Mouse (Mus musculus): Measurements from ENCODE around the gene Rap2a.

Rap2a gene

GRCm38 (mm10) chr14:120477982-120478568 is at the start of gene Rap2a:
Gene Rap2a, plus strand, starts transcription at chr14:120478444.
- DNase-seq (ENCODE audit: low read depth in 2 of 2, low spot score in 2 of 2): peak; percentile 94 to 96

- DNase-seq (ENCODE audit: low read depth in 2 of 2, low spot score in 2 of 2): no peak
These were observed 49.7 kb upstream of the Rap2a start for GRCm38 (mm10) chr14:120428497-120428896.

GRCm38 (mm10) chr14:120432773-120433172 is 45.5 kb upstream of the Rap2a start:
- peak in 1 of 2 experiments; percentile 7 for DNase-seq (ENCODE audit: low read depth in 2 of 2, low spot score in 2 of 2)

GRCm38 (mm10) chr14:120433931-120434398 is 44.3 kb upstream of the Rap2a start:
- DNase-seq (ENCODE audit: low read depth in 2 of 2, low spot score in 2 of 2): no peak

- DNase-seq (ENCODE audit: low read depth in 2 of 2, low spot score in 2 of 2): no peak
These were observed 43.4 kb upstream of the Rap2a start for GRCm38 (mm10) chr14:120434831-120435230.

GRCm38 (mm10) chr14:120440716-120441115 is 37.5 kb upstream of the Rap2a start:
- DNase-seq (ENCODE audit: low read depth in 2 of 2, low spot score in 2 of 2): no peak

- no peak for DNase-seq (ENCODE audit: low read depth in 2 of 2, low spot score in 2 of 2)
These were observed 37.0 kb upstream of the Rap2a start for GRCm38 (mm10) chr14:120441256-120441655.

- DNase-seq (ENCODE audit: low read depth in 2 of 2, low spot score in 2 of 2): no peak
These were observed 36.4 kb upstream of the Rap2a start for GRCm38 (mm10) chr14:120441836-120442235.

GRCm38 (mm10) chr14:120454221-120454620 is 24.0 kb upstream of the Rap2a start:
- DNase-seq (ENCODE audit: low read depth in 2 of 2, low spot score in 2 of 2): no peak

- no peak for DNase-seq (ENCODE audit: low read depth in 2 of 2, low spot score in 2 of 2)
These were observed 14.1 kb upstream of the Rap2a start for GRCm38 (mm10) chr14:120463938-120464727.

- no peak for DNase-seq (ENCODE audit: low read depth in 2 of 2, low spot score in 2 of 2)
These were observed 11.4 kb upstream of the Rap2a start for GRCm38 (mm10) chr14:120466816-120467215.

- no peak for DNase-seq (ENCODE audit: low read depth in 2 of 2, low spot score in 2 of 2)
These were observed 9.0 kb upstream of the Rap2a start for GRCm38 (mm10) chr14:120469126-120469790.

- no peak for DNase-seq (ENCODE audit: low read depth in 2 of 2, low spot score in 2 of 2)
These were observed 2.0 kb upstream of the Rap2a start for GRCm38 (mm10) chr14:120476186-120476697.

GRCm38 (mm10) chr14:120477288-120477981 is 809 bp upstream of the Rap2a start:
- DNase-seq (ENCODE audit: low read depth in 2 of 2, low spot score in 2 of 2): peak; percentile 98

- DNase-seq (ENCODE audit: low read depth in 2 of 2, low spot score in 2 of 2): peak; percentile 37 to 39
These were observed 547 bp downstream of the Rap2a start for GRCm38 (mm10) chr14:120478641-120479341.

GRCm38 (mm10) chr14:120480341-120480900 is 2.2 kb downstream of the Rap2a start:
- DNase-seq (ENCODE audit: low read depth in 2 of 2, low spot score in 2 of 2): no peak

GRCm38 (mm10) chr14:120480927-120481326 is 2.7 kb downstream of the Rap2a start:
- DNase-seq (ENCODE audit: low read depth in 2 of 2, low spot score in 2 of 2): no peak

GRCm38 (mm10) chr14:120484561-120484960 is 6.3 kb downstream of the Rap2a start:
- DNase-seq (ENCODE audit: low read depth in 2 of 2, low spot score in 2 of 2): no peak

- no peak for DNase-seq (ENCODE audit: low read depth in 2 of 2, low spot score in 2 of 2)
These were observed 18.0 kb downstream of the Rap2a start for GRCm38 (mm10) chr14:120496284-120496683.

GRCm38 (mm10) chr14:120496827-120497226 is 18.6 kb downstream of the Rap2a start:
- no peak for DNase-seq (ENCODE audit: low read depth in 2 of 2, low spot score in 2 of 2)
